Mouse (Mus musculus): ENCODE results near the gene Pin4. TPM values are rescaled to one million over a fixed set of nuclear protein-coding genes. Genes with fewer than 3 reads are reported as not detected.
"Not testable (repeated sequence)": the region's sequence is repeated elsewhere in the genome, so short reads cannot be mapped to it uniquely, and the experiment has no call there.

Pin4 gene
- polyA plus RNA-seq, 1 experiment from 2014 or later: 86.4 TPM

DNA sequence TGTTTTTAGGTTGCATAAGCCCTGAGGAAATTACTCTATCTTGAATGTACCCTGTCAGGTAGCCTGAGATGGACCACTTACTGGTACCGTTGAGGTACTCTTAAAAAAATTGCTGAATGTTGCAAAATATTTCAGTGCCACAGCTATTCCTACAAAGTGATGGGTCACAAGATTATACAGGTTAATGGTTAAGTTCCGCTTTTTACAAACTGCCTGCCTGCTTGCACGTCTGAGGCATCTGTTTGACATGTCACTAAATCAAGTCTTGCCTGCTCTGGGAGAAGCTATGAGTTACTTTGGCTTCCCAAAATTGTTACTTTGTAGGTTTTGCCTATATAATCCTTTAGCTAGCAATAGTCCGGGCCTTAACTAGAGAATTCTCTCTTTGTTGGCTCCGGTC, 9.9 kb upstream of the Pin4 start:
- H3K27ac ChIP-seq (ENCODE audit: low read length); H3K4me3 ChIP-seq (ENCODE audit: low read depth, low read length); ATAC-seq (ENCODE audit: insufficient number of reproducible peaks, insufficient read depth, low FRiP score, low read depth); H3K9me3 ChIP-seq (ENCODE audit: control insufficient read depth, low read depth, low read length); H3K27me3 ChIP-seq (ENCODE audit: control insufficient read depth, insufficient read depth, low read length); H3K36me3 ChIP-seq (ENCODE audit: control insufficient read depth, insufficient read depth, low read length); H3K9ac ChIP-seq (replicated peaks; ENCODE audit: low read depth, low read length); H3K4me1 ChIP-seq (ENCODE audit: control insufficient read depth, insufficient read depth, low read length); H3K4me2 ChIP-seq (replicated peaks; ENCODE audit: low read depth, low read length): not testable (repeated sequence)
- 65% methylated on average over 5 of the region's 5 CpGs for WGBS

DNA sequence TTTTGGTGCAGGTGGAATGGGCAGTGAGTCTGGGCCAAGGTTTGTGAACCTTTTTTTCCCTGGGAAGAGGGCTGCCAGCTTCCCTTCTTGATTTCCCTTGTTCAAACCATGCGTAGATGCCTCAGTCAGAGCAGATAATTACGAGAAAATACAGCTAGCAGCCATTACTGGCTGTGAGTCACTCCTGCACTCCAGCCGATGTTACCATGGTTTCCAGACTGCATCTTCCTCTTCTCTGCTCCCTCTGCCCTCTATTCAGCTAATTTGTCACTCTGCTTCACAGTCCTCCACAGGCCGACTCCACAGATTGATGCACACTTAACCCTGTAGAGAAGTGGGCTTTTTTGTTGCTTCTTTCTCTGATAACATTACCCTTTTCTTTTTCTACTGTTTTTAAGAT, 3.6 kb upstream of the Pin4 start:
- H3K36me3 ChIP-seq (ENCODE audit: control insufficient read depth, insufficient read depth, low read length): no peaks in the 10 kb centered on the region
- H3K4me3 ChIP-seq (ENCODE audit: low read depth, low read length): no peak overlapping the region
- no peaks in the 10 kb centered on the region for H3K9me3 ChIP-seq (ENCODE audit: control insufficient read depth, low read depth, low read length)
- H3K27me3 ChIP-seq (ENCODE audit: control insufficient read depth, insufficient read depth, low read length): no peaks in the 10 kb centered on the region
- no peak overlapping the region for H3K27ac ChIP-seq (ENCODE audit: low read length)
- 0 out of 2 replicates have a peak, but pooled peaks cover 3% of the 10 kb centered on the region for H3K4me1 ChIP-seq (ENCODE audit: control insufficient read depth, insufficient read depth, low read length)
- no peak for ATAC-seq (ENCODE audit: insufficient number of reproducible peaks, insufficient read depth, low FRiP score, low read depth)
- H3K9ac ChIP-seq (replicated peaks; ENCODE audit: low read depth, low read length): no peak overlapping the region
- 42% methylated on average over 4 of the region's 4 CpGs for WGBS
- H3K4me2 ChIP-seq (replicated peaks; ENCODE audit: low read depth, low read length): no peak overlapping the region

DNA sequence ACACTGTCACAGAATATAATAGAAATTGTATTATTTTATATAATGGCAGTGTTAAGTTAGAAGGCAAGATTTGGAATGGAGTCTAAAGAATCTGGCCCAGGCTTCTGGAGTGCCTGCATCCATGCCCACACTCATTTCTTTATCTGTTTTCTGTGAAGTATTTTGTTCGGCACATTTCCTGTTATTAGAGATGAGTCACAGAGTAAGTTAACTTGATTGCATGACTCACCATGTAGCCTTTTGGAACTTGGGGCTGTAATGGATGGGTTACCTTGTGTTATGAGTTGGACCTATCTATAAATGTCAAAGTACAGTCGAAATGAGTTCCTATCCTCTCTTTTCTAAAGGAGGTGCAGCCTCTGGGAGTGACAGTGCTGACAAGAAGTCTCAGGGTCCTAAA, 2.1 kb downstream of the Pin4 start:
- H3K9me3 ChIP-seq (ENCODE audit: control insufficient read depth, low read depth, low read length): no peaks in the 10 kb centered on the region
- H3K36me3 ChIP-seq (ENCODE audit: control insufficient read depth, insufficient read depth, low read length): no peaks in the 10 kb centered on the region; the same call in 1 of the 2 replicates
- H3K4me1 ChIP-seq (ENCODE audit: control insufficient read depth, insufficient read depth, low read length): 0 out of 2 replicates have a peak, but pooled peaks cover 3% of the 10 kb centered on the region
- WGBS: 86% methylated on average over 2 of the region's 2 CpGs
- H3K4me3 ChIP-seq (ENCODE audit: low read depth, low read length): no peak overlapping the region
- H3K27me3 ChIP-seq (ENCODE audit: control insufficient read depth, insufficient read depth, low read length): no peaks in the 10 kb centered on the region
- no peak overlapping the region for H3K4me2 ChIP-seq (replicated peaks; ENCODE audit: low read depth, low read length)
- H3K9ac ChIP-seq (replicated peaks; ENCODE audit: low read depth, low read length): no peak overlapping the region
- H3K27ac ChIP-seq (ENCODE audit: low read length): no peak overlapping the region
- ATAC-seq (ENCODE audit: insufficient number of reproducible peaks, insufficient read depth, low FRiP score, low read depth): no peak

DNA sequence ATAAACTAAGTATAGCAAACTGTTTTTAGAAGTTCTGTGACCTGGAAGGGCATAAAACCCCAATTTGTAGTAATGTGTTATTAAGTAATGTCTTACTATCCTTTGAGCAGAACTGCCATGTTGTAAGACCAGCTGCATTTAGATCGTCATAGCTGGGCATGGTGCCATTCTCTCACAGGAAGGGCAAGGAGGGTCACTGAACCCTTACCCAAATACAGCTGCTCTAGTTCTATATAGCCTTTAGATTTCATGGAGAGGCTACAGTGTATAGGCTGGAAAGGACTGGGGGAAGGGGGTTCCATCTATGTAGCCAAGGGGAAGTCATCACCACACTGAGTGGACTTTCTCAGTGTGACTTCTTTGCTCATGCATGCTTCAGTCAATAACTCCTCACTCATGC, 21.9 kb downstream of the Pin4 start:
- Histone ChIP-seq H3K9ac (replicated peaks; ENCODE audit: low read depth, low read length) (no peak overlapping the region), H3K4me3 (ENCODE audit: low read depth, low read length) (no peak overlapping the region), H3K4me1 (ENCODE audit: control insufficient read depth, insufficient read depth, low read length) (no peaks in the 10 kb centered on the region), H3K27me3 (ENCODE audit: control insufficient read depth, insufficient read depth, low read length) (no peaks in the 10 kb centered on the region), H3K4me2 (replicated peaks; ENCODE audit: low read depth, low read length) (no peak overlapping the region), H3K27ac (ENCODE audit: low read length) (no peak overlapping the region), H3K36me3 (ENCODE audit: control insufficient read depth, insufficient read depth, low read length) (no peaks in the 10 kb centered on the region; the same call in none of the 2 replicates), H3K9me3 (ENCODE audit: control insufficient read depth, low read depth, low read length) (no peaks in the 10 kb centered on the region)
- ATAC-seq (ENCODE audit: insufficient number of reproducible peaks, insufficient read depth, low FRiP score, low read depth): no peak
- WGBS: 79% methylated on average over 1 of the region's 1 CpGs

DNA sequence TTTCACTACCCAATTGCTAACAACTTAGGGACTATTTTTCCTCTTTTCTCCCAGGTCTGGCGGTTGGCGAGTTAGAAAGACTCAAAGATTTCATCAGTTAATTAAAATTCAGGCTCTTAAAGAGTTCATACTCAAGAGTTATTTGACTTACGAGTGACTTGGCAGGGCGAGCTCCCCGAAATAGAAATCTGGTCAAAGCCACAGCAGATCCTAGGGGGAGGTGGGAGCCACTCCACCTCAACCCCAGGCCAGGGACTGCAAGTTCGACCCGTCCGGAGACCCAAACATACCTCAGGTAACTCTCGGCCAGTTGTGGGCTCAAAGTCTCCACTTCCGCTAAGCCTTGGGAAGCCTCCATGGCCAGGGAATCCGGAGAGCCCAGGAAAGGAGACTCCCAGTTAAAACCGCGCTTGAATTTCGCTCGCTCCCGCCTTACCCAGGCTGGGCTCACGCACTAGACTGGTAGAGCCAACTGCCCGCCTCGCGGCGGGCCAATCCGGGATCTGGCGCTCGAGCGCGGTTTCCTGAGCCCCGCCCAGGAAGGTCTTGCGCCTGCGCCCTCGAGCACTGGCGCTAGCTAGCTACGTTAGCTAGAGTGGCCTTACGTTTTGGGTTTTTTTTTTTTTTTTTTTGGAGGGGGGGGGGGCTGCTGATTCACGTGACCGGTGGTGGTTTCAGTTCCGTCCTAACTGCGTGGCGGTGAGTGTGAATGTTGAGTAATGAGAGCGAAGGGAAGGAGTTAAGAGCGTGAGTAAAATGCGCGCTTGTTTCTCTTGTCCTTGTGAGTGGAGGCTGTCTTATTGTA, 37.6 kb downstream of the Pin4 start, which contains the start of gene Ercc6l:
Gene Ercc6l (minus strand): TSS at position 474 of the 805 bp plus-strand sequence.
- Histone ChIP-seq H3K4me3 (ENCODE audit: low read depth, low read length) (peak within 1 kb of the TSS; percentile 45), H3K4me1 (ENCODE audit: control insufficient read depth, insufficient read depth, low read length) (no peaks in the 10 kb centered on the region), H3K36me3 (ENCODE audit: control insufficient read depth, insufficient read depth, low read length) (no peaks in the 10 kb centered on the region), H3K4me2 (replicated peaks; ENCODE audit: low read depth, low read length) (peak within 1 kb of the TSS; percentile 33), H3K9ac (replicated peaks; ENCODE audit: low read depth, low read length) (peak within 1 kb of the TSS; percentile 53), H3K27ac (ENCODE audit: low read length) (peak within 1 kb of the TSS; percentile 61; the same call in 1 of the 2 replicates), H3K27me3 (ENCODE audit: control insufficient read depth, insufficient read depth, low read length) (no peaks in the 10 kb centered on the region), H3K9me3 (ENCODE audit: control insufficient read depth, low read depth, low read length) (no peaks in the 10 kb centered on the region)
- WGBS: 15% methylated on average over 34 of the region's 42 CpGs
- peak; percentile 99 for ATAC-seq (ENCODE audit: insufficient number of reproducible peaks, insufficient read depth, low FRiP score, low read depth)

DNA sequence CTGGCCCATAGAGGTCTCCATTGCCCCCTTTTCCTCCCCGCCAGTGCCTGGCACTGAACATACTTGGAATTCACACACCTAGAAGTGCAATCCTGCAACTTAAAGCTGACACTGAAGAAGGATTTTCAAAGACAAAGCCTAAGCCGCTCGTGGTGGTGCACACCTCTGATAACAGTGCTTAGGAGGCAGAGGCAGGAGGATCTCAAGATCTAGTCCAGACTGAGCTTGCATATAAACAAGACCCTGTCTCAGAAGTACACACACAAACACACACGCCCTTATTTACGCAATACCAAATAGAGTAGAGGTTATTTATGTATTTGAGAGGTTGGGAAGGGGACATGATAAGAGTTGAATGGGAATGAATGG, 38.2 kb downstream of the Pin4 start:
- Histone ChIP-seq H3K27me3 (ENCODE audit: control insufficient read depth, insufficient read depth, low read length) (no peaks in the 10 kb centered on the region), H3K4me1 (ENCODE audit: control insufficient read depth, insufficient read depth, low read length) (no peaks in the 10 kb centered on the region), H3K4me2 (replicated peaks; ENCODE audit: low read depth, low read length) (peak overlapping the region; percentile 33), H3K9me3 (ENCODE audit: control insufficient read depth, low read depth, low read length) (no peaks in the 10 kb centered on the region), H3K4me3 (ENCODE audit: low read depth, low read length) (peak overlapping the region; percentile 25), H3K36me3 (ENCODE audit: control insufficient read depth, insufficient read depth, low read length) (no peaks in the 10 kb centered on the region), H3K9ac (replicated peaks; ENCODE audit: low read depth, low read length) (no peak overlapping the region), H3K27ac (ENCODE audit: low read length) (peak overlapping the region; percentile 61; the same call in 1 of the 2 replicates)
- WGBS: 47% methylated on average over 5 of the region's 5 CpGs
- ATAC-seq (ENCODE audit: insufficient number of reproducible peaks, insufficient read depth, low FRiP score, low read depth): no peak

DNA sequence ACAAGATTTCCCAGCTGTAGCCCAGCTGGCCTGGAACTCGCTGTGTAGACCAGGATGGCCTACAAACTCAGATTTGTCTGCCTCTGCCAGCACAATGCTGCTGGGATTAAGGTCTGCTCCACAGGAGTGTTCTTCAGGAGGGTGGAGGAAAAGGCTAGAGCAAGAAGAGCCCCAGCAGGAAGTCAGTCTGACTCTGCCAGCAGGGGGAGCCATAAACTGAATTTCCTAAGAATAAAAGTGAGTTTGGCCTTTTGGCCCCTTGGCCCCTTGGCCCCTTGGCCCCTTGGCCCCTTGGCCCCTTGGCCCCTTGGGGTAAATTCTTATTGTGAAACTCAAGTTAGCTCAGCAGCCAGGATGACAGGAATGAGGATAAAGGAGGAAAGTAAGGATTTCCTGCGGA, 40.5 kb downstream of the Pin4 start:
- Histone ChIP-seq H3K9ac (replicated peaks; ENCODE audit: low read depth, low read length) (no peak overlapping the region), H3K4me2 (replicated peaks; ENCODE audit: low read depth, low read length) (no peak overlapping the region), H3K4me1 (ENCODE audit: control insufficient read depth, insufficient read depth, low read length) (no peaks in the 10 kb centered on the region), H3K36me3 (ENCODE audit: control insufficient read depth, insufficient read depth, low read length) (no peaks in the 10 kb centered on the region), H3K27ac (ENCODE audit: low read length) (no peak overlapping the region), H3K27me3 (ENCODE audit: control insufficient read depth, insufficient read depth, low read length) (no peaks in the 10 kb centered on the region), H3K9me3 (ENCODE audit: control insufficient read depth, low read depth, low read length) (no peaks in the 10 kb centered on the region), H3K4me3 (ENCODE audit: low read depth, low read length) (no peak overlapping the region)
- ATAC-seq (ENCODE audit: insufficient number of reproducible peaks, insufficient read depth, low FRiP score, low read depth): no peak
- WGBS: 55% methylated on average over 2 of the region's 2 CpGs

DNA sequence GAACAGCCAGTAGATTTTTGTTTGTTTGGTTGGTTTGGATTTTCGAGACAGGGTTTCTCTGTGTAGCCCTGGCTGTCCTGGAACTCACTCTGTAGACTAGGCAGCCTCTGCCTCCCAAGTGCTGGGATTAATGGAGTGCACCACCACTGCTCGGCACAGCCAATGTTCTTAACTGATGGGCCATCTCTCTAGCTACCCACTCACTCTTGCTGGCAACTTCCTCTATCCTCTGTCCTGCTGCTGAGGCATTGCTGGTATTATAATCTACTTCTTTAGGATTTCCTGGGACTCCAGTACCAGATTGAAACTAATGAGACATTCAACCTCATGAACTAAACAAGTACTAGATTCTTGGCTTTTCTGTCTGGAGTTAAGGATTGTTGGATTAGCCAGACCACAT, 41.3 kb downstream of the Pin4 start:
- Histone ChIP-seq H3K9ac (replicated peaks; ENCODE audit: low read depth, low read length) (no peak overlapping the region), H3K4me2 (replicated peaks; ENCODE audit: low read depth, low read length) (no peak overlapping the region), H3K4me3 (ENCODE audit: low read depth, low read length) (no peak overlapping the region), H3K36me3 (ENCODE audit: control insufficient read depth, insufficient read depth, low read length) (no peaks in the 10 kb centered on the region), H3K27ac (ENCODE audit: low read length) (no peak overlapping the region), H3K9me3 (ENCODE audit: control insufficient read depth, low read depth, low read length) (no peaks in the 10 kb centered on the region), H3K27me3 (ENCODE audit: control insufficient read depth, insufficient read depth, low read length) (no peaks in the 10 kb centered on the region), H3K4me1 (ENCODE audit: control insufficient read depth, insufficient read depth, low read length) (no peaks in the 10 kb centered on the region)
- no peak for ATAC-seq (ENCODE audit: insufficient number of reproducible peaks, insufficient read depth, low FRiP score, low read depth)
- 80% methylated on average over 2 of the region's 2 CpGs for WGBS

DNA sequence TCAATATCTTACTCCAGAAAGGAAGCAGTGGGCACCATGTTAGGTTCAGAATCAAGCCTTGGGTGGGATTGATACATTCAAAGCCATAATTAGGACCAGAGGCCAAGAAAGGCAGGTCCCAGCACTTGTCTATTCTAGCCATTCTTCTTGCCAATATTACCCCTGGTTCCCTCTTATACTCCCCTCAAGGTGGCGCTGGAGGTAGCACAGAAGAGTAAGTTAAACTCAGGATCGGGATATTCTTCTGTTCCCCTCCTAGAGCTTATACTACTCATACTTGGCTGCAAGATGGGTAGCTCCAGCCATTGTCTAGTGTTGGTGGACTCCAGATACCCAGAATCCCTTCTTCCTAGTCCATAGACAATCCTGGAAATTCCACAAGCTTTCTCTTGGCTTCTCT, 43.8 kb downstream of the Pin4 start:
- WGBS: 38% methylated on average over 2 of the region's 2 CpGs

More for the DNA sequence above, 43.8 kb downstream of the Pin4 start:
- Histone ChIP-seq H3K36me3 (ENCODE audit: control insufficient read depth, insufficient read depth, low read length) (no peaks in the 10 kb centered on the region), H3K27ac (ENCODE audit: low read length) (no peak overlapping the region), H3K9me3 (ENCODE audit: control insufficient read depth, low read depth, low read length) (no peaks in the 10 kb centered on the region), H3K4me2 (replicated peaks; ENCODE audit: low read depth, low read length) (no peak overlapping the region), H3K4me3 (ENCODE audit: low read depth, low read length) (no peak overlapping the region), H3K4me1 (ENCODE audit: control insufficient read depth, insufficient read depth, low read length) (no peaks in the 10 kb centered on the region), H3K27me3 (ENCODE audit: control insufficient read depth, insufficient read depth, low read length) (no peaks in the 10 kb centered on the region), H3K9ac (replicated peaks; ENCODE audit: low read depth, low read length) (no peak overlapping the region)
- no peak for ATAC-seq (ENCODE audit: insufficient number of reproducible peaks, insufficient read depth, low FRiP score, low read depth)

All from stomach, embryonic 14.5 days (tissue).